Mouse (Mus musculus) bone marrow, adult 2 months (tissue): Measurements from ENCODE around the gene Cd244a.

ENCODE experiments used
- CTCF ChIP-seq: fragments of 200-500 bp; IDR thresholded peaks from 2 replicates; pipeline ENCODE4 v1.5.1; 2011; ENCODE audit warnings: low read length, control low read depth; ENCODE audit not compliant: control insufficient read depth, insufficient read depth
- POLR2A ChIP-seq: fragments of 200-500 bp; IDR thresholded peaks from 2 replicates; pipeline ENCODE4 v1.6.1; 2011; ENCODE audit warnings: low read depth, mild to moderate bottlenecking, control low read depth, low read length, borderline replicate concordance; ENCODE audit not compliant: control insufficient read depth

DNA sequence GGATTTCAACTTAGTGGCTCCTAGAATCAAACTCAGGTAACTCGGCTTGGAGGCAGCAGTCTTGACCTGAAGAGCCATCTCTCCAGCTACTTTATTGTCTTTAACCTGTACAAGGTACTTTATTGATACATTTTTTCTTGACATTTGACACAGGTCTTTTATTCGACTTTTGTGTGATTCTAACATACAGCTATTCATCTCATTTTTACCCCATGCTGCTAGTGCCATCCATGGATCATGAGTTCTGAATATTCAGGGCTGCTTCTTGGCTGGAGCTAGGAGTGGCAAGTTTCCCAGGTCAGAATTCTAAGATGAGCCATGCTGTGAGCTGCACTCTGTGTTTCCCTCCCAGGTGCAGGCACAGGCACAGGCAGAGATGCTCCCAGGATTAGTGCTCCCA lies 6.8 kb upstream of the Cd244a start:
- TF ChIP-seq CTCF, result no peak
- no peak for TF ChIP-seq POLR2A
